Mouse (Mus musculus) kidney, embryonic 14.5 days (tissue): Measurements from ENCODE around the gene Slc12a8. TPM values are rescaled to one million over a fixed set of nuclear protein-coding genes. Genes with fewer than 3 reads are reported as not detected.

Experiments
- ATAC-seq: fragments of 200-750 bp; cut with Nextera tagmentation; 2 replicates; pipeline ENCODE4 v1.8.0; 2017; ENCODE audit warnings: moderate number of reproducible peaks, mild to moderate bottlenecking, moderate TSS enrichment, moderate library complexity; ENCODE audit not compliant: low FRiP score, low TSS enrichment
- H3K27ac ChIP-seq: fragments of 300-500 bp; sonication (generic); 2 replicates; pipeline ENCODE4 v1.5.1; 2014; ENCODE audit warnings: low read depth, mild to moderate bottlenecking, low read length, moderate library complexity, mixed read lengths
- H3K27me3 ChIP-seq: fragments of 300-500 bp; sonication (generic); 2 replicates; pipeline ENCODE4 v1.6.1; 2014; ENCODE audit warnings: mild to moderate bottlenecking, low read length; ENCODE audit not compliant: control insufficient read depth, insufficient read depth
- H3K36me3 ChIP-seq: fragments of 300-500 bp; sonication (generic); 2 replicates; pipeline ENCODE4 v1.6.1; 2014; ENCODE audit warnings: low read length, mixed read lengths; ENCODE audit not compliant: control insufficient read depth, insufficient read depth
- H3K4me1 ChIP-seq: fragments of 300-500 bp; sonication (generic); 2 replicates; pipeline ENCODE4 v1.6.1; 2014; ENCODE audit warnings: low read length, mixed read lengths; ENCODE audit not compliant: control insufficient read depth, insufficient read depth
- H3K4me2 ChIP-seq: fragments of 300-500 bp; sonication (generic); replicated peaks from 2 replicates; pipeline ENCODE4 v1.6.1; 2014; ENCODE audit warnings: low read depth, mild to moderate bottlenecking, low read length
- H3K4me3 ChIP-seq: fragments of 300-500 bp; sonication (generic); 2 replicates; pipeline ENCODE4 v1.5.1; 2014; ENCODE audit warnings: mild to moderate bottlenecking, low read length
- H3K9ac ChIP-seq: fragments of 300-500 bp; sonication (generic); 2 replicates; pipeline ENCODE4 v1.6.1; 2014; ENCODE audit warnings: low read depth, mild to moderate bottlenecking, low read length, moderate library complexity
- H3K9me3 ChIP-seq: fragments of 300-500 bp; sonication (generic); 2 replicates; pipeline ENCODE4 v1.6.1; 2016; ENCODE audit warnings: low read length; ENCODE audit not compliant: control insufficient read depth
- WGBS: fragments of 180-500 bp; shearing (Covaris S2); extraction: QIAGEN DNeasy Blood & Tissue Kit; methylation state at CpG from one replicate; pipeline ENCODE4 v1.1.7; 2014; 5-methylcytosine and 5-hydroxymethylcytosine counted together
- polyA plus RNA-seq: library from polyadenylated mRNA; unstranded; fragments of >200 nt; fragmentation: Nextera tagmentation; extraction: Ambion mirVana; gene quantifications from 2 replicates; pipeline ENCODE4 v1.2.1, GENCODE M21; 2014

Slc12a8 gene
- polyA plus RNA-seq, 1 experiment from 2014 or later: 1.2 TPM

GRCm38 (mm10) chr16:33675848-33676184 is 158.7 kb downstream of the Slc12a8 start:
- no peak for ATAC-seq
- H3K4me1 ChIP-seq: 0 out of 2 replicates have a peak, but pooled peaks cover 6% of the 10 kb centered on the region

GRCm38 (mm10) chr16:33676347-33677312 is 159.5 kb downstream of the Slc12a8 start:
- Histone ChIP-seq H3K4me3 (no peak overlapping the region), H3K9ac (no peak overlapping the region), H3K9me3 (no peaks in the 10 kb centered on the region), H3K27ac (no peak overlapping the region), H3K4me1 (0 out of 2 replicates have a peak, but pooled peaks cover 6% of the 10 kb centered on the region), H3K36me3 (no peaks in the 10 kb centered on the region), H3K27me3 (no peaks in the 10 kb centered on the region), H3K4me2 (no peak overlapping the region)
- ATAC-seq: no peak
- 75% methylated on average over 7 of the region's 7 CpGs for WGBS

More at GRCm38 (mm10) chr16:33675848-33676184, 158.7 kb downstream of the Slc12a8 start:
- Histone ChIP-seq H3K36me3 (no peaks in the 10 kb centered on the region), H3K9me3 (no peaks in the 10 kb centered on the region), H3K9ac (no peak overlapping the region), H3K27me3 (no peaks in the 10 kb centered on the region), H3K4me3 (no peak overlapping the region), H3K27ac (no peak overlapping the region), H3K4me2 (no peak overlapping the region)
- WGBS: 80% methylated on average over 3 of the region's 3 CpGs

- H3K27me3 ChIP-seq: no peaks in the 10 kb centered on the region
- 88% methylated on average over 7 of the region's 7 CpGs for WGBS
- H3K36me3 ChIP-seq: no peaks in the 10 kb centered on the region
- H3K9ac ChIP-seq: no peak overlapping the region
- H3K27ac ChIP-seq: no peak overlapping the region
- H3K9me3 ChIP-seq: no peaks in the 10 kb centered on the region
- no peak overlapping the region for H3K4me3 ChIP-seq
- H3K4me2 ChIP-seq: no peak overlapping the region
- 0 out of 2 replicates have a peak, but pooled peaks cover 6% of the 10 kb centered on the region for H3K4me1 ChIP-seq
- ATAC-seq: no peak
Observed at GRCm38 (mm10) chr16:33677313-33677690, 160.2 kb downstream of the Slc12a8 start.

GRCm38 (mm10) chr16:33677901-33678300 is 160.8 kb downstream of the Slc12a8 start:
- no peak for ATAC-seq
- Histone ChIP-seq H3K9ac (no peak overlapping the region), H3K36me3 (no peaks in the 10 kb centered on the region), H3K9me3 (no peaks in the 10 kb centered on the region), H3K27ac (no peak overlapping the region), H3K27me3 (no peaks in the 10 kb centered on the region), H3K4me2 (no peak overlapping the region), H3K4me3 (no peak overlapping the region), H3K4me1 (0 out of 2 replicates have a peak, but pooled peaks cover 6% of the 10 kb centered on the region)
- 88% methylated on average over 5 of the region's 5 CpGs for WGBS

GRCm38 (mm10) chr16:33680271-33680670 is 163.1 kb downstream of the Slc12a8 start:
- WGBS: 88% methylated on average over 7 of the region's 7 CpGs
- ATAC-seq: no peak
- no peak overlapping the region for H3K27ac ChIP-seq
- H3K4me1 ChIP-seq: peaks cover 10% of the 10 kb centered on the region; the same call in 1 of the 2 replicates
- H3K36me3 ChIP-seq: no peaks in the 10 kb centered on the region
- H3K27me3 ChIP-seq: no peaks in the 10 kb centered on the region
- H3K4me2 ChIP-seq: no peak overlapping the region
- no peak overlapping the region for H3K9ac ChIP-seq
- no peaks in the 10 kb centered on the region for H3K9me3 ChIP-seq
- H3K4me3 ChIP-seq: no peak overlapping the region

- no peak for ATAC-seq
- no peak overlapping the region for H3K4me3 ChIP-seq
- H3K27me3 ChIP-seq: no peaks in the 10 kb centered on the region
- H3K4me1 ChIP-seq: peaks cover 15% of the 10 kb centered on the region; the same call in 1 of the 2 replicates
- 65% methylated on average over 10 of the region's 10 CpGs for WGBS
- no peak overlapping the region for H3K4me2 ChIP-seq
- H3K36me3 ChIP-seq: no peaks in the 10 kb centered on the region
- no peak overlapping the region for H3K9ac ChIP-seq
- no peak overlapping the region for H3K27ac ChIP-seq
- H3K9me3 ChIP-seq: no peaks in the 10 kb centered on the region
Observed at GRCm38 (mm10) chr16:33680816-33681215, 163.7 kb downstream of the Slc12a8 start.

GRCm38 (mm10) chr16:33681661-33682060 is 164.5 kb downstream of the Slc12a8 start:
- no peak for ATAC-seq
- Histone ChIP-seq H3K27me3 (no peaks in the 10 kb centered on the region), H3K4me1 (peaks cover 20% of the 10 kb centered on the region; the same call in 1 of the 2 replicates), H3K4me3 (no peak overlapping the region), H3K27ac (no peak overlapping the region), H3K9ac (no peak overlapping the region), H3K36me3 (no peaks in the 10 kb centered on the region), H3K9me3 (no peaks in the 10 kb centered on the region), H3K4me2 (no peak overlapping the region)

- 83% methylated on average over 3 of the region's 3 CpGs for WGBS
- no peak for ATAC-seq
- H3K4me1 ChIP-seq: peaks cover 26% of the 10 kb centered on the region
- no peak overlapping the region for H3K9ac ChIP-seq
- no peak overlapping the region for H3K27ac ChIP-seq
- no peaks in the 10 kb centered on the region for H3K27me3 ChIP-seq
- H3K4me3 ChIP-seq: no peak overlapping the region
- H3K4me2 ChIP-seq: no peak overlapping the region
- H3K9me3 ChIP-seq: no peaks in the 10 kb centered on the region
- H3K36me3 ChIP-seq: no peaks in the 10 kb centered on the region
Observed at GRCm38 (mm10) chr16:33682651-33683050, 165.5 kb downstream of the Slc12a8 start.
